Mouse (Mus musculus): ENCODE measurements around the gene Adipor2. TPM values are rescaled to one million over a fixed set of nuclear protein-coding genes. Genes with fewer than 3 reads are reported as not detected.
"Not testable (repeated sequence)": the region's sequence is repeated elsewhere in the genome, so short reads cannot be mapped to it uniquely, and the experiment has no call there.

Gene Adipor2
- total RNA-seq, 2 experiments from 2014 or later = 56.1 to 58.0 TPM

DNA sequence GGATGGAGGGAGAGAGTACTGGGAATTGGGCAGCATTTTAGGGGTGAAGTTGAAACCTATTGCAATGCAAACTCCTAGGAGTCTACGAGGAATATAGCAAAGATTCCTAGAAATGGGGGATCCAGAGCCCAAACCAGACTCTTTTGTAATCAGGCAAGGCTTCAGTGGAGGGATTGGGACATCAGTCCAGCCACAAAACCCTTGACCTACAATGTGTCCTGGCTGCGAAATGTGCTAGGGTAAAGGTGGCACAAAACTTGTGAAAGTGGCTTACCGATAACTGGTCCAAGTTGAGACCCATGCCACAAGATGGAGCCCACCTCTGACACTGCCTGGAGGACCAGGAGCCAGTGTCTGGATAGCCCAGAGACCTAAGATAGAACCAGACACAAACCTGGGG is 18.1 kb downstream of the Adipor2 start:
- no peak for DNase-seq (ENCODE audit: low spot score)
- intact Hi-C loops (cut with DNase I) = no loop called here

DNA sequence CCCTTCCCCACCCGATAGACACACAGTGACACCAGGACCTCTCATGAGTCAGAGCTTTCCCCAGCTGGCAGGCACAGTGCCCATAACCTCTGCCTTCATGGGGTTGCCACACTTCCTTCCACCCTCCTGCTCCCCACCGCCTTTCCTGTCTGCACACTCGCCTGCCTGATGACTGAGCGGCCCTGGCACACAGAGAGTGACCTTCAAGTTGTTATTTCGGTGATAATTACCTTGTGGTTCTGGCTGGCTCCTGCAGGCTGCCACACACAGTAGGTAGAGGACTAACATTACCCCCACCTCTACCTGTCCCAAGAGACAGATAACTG is 21.2 kb downstream of the Adipor2 start:
- intact Hi-C loops (cut with DNase I) = no loop called here
- DNase-seq (ENCODE audit: low spot score) = peak; percentile 71

DNA sequence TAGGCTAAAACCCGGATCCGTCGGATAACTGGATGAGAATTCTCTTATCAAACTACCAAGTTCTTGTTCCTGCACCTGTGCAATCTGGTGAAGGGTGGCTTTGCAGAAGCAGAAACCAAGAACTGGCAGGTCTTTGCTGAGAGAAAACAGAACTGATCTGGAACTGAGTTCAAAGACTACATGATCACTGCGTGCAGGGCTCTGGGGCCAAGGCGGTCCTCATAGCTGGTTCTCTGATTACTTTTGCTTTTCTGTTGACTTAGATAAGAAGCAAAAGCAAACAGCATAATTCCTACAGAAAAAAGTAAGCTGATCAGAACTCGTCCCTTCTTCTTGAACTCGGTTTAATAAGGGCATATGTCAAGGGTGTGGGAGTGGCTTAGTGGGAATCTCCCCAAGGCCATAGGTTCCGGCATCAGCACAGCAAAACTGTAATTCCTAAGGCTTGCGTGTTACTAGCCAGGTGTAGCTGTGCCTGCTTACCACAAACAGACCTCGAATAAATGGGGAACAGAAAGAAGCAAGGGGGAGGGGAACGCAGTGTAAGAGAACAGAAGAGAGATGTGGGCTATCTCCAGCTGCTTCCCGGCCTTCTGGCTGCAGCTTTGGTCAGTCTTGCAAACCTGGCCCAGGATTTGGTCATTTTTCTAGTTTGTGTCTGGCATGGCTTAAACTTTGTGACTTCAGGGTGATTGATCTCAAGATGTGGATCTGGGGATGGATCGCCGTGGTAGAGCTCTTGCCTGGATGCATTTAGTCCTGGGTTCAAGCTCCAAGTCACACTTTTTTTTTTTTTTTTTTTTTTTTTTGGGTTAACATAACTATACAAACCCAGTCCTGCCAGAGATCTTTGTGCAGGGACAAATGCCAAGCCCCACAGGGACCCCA is 21.8 kb downstream of the Adipor2 start:
- intact Hi-C loops (cut with DNase I) = no loop called here

DNA sequence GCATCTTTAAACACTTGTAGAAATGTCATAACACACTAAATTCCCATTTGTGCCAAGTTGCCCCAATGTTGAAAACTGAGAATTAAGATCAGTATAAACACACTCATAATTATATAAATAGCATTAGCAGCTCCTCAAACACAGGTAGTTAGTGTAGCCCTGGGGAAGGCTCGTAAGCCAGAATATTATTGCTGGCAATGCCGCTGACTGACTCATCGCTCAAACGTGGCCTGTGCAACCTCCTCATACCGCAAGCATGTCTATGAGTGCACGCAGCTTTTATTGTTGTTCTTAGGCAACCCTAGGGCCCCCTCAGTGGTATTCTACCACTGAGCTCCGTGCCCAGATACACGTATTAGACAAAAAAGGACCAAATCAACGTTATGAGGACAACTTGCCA is 24.7 kb downstream of the Adipor2 start:
- DNase-seq (ENCODE audit: low spot score) = no peak
- intact Hi-C loops (cut with DNase I) = no loop called here

More for the DNA sequence above, 21.8 kb downstream of the Adipor2 start:
- DNase-seq (ENCODE audit: low spot score) = no peak

DNA sequence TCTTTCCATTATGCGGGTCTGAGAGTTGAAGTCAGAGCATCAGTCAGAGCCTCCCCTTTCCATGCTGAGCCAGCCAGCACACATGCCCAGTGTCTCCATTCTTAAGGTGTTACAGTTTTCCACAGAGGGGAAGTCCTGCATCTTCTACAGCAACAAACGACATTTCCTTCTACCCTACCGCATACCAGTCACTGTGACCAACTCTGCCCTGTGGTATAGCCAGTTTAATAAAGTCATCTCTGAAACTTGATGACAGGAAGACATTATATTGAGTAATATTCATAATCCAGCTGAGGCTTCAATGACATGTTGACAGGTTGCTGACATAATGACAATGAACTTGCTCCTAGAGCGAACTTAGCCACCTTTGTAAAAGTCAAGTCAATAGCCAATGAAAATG is 26.8 kb downstream of the Adipor2 start:
- intact Hi-C loops (cut with DNase I) = no loop called here

DNA sequence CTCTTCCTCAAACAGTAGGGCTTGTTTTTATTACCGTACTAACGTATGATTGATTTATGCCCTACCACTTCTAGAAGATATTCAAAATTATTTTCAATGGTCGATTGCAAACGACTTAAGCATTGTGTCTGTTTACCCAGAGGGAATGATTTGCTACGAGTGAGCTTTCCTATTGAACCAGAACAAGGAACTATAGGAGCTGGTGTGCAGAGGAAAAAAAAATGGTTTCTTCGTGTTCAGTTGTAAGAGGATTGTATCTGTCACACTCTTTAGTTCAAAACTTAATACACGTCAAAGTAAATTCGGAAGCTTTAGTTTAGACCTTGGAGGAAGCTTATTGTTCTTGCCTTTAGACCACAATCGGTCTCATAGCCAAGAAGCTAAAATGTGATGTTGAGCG is 28.4 kb downstream of the Adipor2 start:
- intact Hi-C loops (cut with DNase I) = loop anchor here (5.0 kb wide), 1 partner anchor 38 kb away; no protein-coding TSS in a partner anchor
- DNase-seq (ENCODE audit: low spot score) = no peak

More for the DNA sequence above, 26.8 kb downstream of the Adipor2 start:
- no peak for DNase-seq (ENCODE audit: low spot score)

DNA sequence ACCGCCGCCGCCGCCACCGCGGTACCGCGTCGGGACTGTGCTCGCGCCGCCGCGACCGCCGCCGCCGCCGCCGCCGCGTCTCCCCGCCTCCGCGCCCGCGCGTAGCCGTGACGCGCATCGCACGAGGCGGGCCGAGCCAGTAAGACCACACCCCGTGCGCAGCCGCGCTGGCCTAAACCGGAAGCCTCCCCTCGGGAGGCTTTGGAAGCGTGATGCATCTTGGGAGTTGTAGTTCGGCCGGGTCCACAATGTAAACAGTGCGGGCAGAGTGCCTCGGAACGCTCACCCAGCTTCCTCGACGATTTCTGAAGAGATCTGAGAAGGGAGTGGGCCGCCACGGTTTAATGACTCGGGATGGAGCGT is 28.9 kb downstream of the Adipor2 start:
- intact Hi-C loops (cut with DNase I) = loop anchor here (5.0 kb wide), 1 partner anchor 39 kb away; no protein-coding TSS in a partner anchor

DNA sequence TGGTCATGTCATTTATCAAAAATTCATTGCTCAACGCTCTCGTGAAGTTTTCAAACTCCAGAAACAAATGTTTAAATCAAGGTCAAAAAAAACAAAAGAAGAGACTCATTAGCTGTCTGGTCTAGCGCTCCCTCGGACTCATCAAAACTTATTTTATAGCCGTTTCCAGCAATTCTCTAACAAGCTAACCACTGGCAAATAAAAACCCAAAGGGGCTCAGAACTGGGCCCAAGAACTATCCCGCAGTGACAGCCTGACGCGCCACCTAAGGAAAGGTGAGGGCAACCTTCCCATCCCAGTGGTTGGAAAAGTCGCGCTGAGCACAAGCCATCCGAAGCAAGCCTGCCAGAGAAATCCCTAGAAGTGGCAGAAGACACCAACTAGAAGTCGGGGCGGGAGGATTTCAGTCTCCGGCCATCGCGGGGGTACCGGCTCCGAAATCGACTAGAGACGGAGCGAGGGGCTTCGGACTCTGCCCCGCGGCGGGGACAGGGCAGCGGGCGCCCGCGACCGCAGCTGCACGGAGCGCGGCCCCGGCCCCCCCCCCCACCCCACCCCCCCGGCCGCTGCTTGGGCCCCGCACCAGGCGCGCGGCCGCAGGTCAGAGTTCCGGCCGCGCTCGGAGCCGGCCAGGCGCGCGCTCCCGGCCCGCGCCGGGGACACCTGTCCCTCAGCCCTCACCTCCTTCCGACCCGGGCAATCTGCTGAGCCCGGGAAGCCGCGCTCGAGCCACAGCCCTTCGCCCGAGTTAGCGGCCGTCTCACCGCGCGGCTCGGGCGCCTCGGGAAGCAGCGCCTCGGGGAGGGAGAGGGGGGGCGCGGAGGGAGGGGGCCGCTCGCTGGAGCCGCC is 29.5 kb downstream of the Adipor2 start:
- intact Hi-C loops (cut with DNase I) = loop anchor here (5.0 kb wide), 1 partner anchor 39 kb away; no protein-coding TSS in a partner anchor
- DNase-seq (ENCODE audit: low spot score) = no peak

More for the DNA sequence above, 28.9 kb downstream of the Adipor2 start:
- DNase-seq (ENCODE audit: low spot score) = peak; percentile 89

DNA sequence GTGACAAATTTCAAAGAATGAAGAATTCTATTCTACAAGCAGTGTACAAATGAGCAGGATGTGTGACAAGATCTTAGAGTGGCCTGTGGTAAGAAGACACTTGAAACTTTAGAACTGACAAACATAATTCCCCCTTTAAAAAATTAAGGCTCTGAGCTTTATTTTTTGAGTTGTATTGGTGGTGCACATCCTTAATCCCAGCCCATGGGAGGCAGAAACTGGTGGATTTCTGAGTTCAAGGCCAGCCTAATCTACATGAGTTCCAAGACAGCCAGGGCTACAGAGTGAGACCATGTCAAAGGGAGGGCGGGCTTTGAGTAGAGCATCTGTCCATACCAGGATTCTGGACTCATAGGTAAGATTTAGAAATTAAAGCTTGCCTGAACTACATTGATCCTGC is 30.7 kb downstream of the Adipor2 start:
- intact Hi-C loops (cut with DNase I) = loop anchor here (5.0 kb wide), 1 partner anchor 40 kb away; no protein-coding TSS in a partner anchor
- DNase-seq (ENCODE audit: low spot score) = no peak

DNA sequence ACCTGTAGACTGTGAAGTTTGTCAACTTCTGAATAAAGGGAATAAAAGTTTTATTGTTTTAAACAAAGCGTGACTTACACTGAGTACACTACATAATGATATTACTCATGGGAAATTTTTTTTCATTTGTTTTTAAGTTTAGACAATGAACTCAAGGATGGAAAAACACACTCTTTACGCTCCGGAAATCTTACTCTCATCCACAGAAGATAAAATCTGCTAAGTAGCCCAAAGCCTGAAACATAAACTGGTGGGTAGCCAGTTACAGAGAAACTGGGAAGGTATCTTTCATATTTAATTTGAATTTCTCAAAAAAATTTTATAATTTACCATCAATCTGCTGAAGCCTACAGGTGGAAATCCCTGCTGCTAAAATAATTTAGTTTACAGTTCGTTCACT is 31.1 kb downstream of the Adipor2 start:
- DNase-seq (ENCODE audit: low spot score) = no peak
- intact Hi-C loops (cut with DNase I) = loop anchor here (5.0 kb wide), 1 partner anchor 41 kb away; no protein-coding TSS in a partner anchor

DNA sequence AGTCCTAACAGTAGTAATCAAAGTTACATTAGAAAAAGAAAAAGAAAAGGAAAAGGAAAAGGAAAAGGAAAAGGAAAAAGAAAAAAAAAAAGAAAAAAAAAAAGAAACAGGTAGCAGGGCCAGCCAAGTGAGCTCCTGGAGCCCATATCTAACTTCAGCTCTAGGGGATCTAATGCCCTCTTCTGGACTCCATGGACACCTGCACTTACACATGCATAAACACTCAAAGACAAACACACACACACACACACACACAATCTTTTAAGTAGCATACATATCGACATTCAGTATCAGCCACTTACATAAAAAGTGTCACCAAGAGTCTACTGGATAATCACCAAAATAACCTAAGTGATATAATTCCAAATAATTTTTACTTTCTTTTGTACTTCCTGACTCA is 31.8 kb downstream of the Adipor2 start:
- DNase-seq (ENCODE audit: low spot score) = no peak
- intact Hi-C loops (cut with DNase I) = loop anchor here (5.0 kb wide), 1 partner anchor 42 kb away; no protein-coding TSS in a partner anchor

DNA sequence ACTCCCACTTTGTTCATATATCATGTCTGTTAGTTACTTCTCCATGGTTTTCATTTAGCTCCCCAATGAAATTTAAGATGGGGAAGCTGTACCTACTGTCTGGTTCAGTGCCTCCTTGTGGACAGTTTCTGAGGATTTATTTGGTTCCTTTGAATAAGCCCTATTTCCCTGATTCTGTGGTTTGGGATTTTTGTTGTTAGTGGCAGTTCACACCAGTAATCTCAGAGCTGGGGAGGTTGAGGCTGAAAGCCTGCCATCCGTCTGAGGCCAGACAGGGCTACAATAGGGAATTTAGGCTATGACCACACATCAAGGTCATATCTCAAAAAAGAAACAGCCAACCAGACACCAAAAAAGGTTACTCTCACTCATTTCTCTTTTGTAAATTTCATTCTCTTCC is 38.9 kb downstream of the Adipor2 start:
- intact Hi-C loops (cut with DNase I) = no loop called here

DNA sequence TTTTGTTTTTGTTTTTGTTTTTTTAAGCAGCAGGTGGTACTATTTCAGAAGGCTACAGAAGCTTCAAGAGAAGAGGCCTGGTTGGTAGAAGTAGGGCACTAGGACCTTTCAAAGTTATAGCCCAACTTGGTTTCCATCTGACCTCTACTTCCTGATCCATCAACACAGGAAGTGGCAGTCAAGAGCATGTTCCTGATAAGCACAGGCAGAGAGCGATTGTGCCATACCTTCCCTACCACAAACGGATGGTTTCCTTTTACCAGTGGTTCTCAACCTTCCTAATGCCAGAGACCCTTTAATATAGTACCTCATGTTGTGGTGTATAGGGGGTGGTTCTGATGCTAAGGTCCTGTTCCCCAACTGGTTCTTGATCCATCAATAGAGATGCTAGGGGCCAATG is 39.9 kb downstream of the Adipor2 start:
- intact Hi-C loops (cut with DNase I) = no loop called here
- no peak for DNase-seq (ENCODE audit: low spot score)

More for the DNA sequence above, 38.9 kb downstream of the Adipor2 start:
- DNase-seq (ENCODE audit: low spot score) = no peak

DNA sequence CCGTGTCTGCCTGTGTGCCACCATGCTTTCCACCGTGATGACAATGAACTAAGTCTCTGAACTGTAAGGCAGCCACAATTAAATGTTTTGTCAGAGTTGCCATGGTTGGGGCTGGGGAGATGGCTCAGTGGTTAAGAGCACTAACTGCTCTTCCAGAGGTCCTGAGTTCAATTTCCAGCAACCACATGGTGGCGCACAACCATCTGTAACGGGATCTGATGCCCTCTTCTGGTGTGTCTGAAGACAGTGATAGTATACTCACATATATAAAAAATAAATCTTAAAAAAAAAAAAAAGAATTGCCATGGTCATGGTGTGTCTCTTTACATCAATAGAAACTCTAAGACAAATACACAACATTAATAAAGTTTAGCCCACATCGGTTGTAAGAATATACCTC is 42.5 kb downstream of the Adipor2 start:
- intact Hi-C loops (cut with DNase I) = no loop called here
- DNase-seq (ENCODE audit: low spot score) = no peak

DNA sequence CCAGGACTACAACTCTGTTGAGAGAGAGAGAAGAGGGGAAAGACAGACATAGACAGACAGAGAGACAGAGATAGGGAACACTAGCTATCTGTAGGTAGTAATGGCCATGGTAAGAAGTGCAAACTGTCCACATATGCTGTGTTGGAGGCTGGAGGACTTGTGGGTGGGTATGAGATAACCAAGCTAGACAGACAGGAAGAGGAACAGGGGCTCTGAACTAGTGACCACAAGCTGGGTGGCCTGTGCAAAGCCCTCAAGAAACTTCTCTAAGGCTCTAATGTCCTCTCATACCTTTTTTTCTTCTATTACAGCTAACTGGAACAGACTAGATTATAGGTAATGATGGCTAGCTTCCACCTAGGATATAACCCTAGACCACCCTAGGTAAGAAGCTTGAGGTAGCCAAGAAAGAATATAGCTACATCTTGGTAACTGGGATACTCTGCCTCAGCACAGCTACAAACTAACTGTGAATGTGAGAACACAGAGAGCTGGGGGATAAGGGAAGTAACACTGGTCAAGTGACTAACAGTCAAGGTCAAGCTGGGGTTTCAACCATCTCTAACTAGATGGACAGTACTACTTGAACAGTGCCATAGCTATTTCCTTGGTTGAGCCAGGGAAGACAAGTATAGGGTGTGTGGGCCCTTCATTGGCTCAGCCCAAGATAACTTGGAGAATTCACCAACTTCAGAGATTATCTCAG is 44.4 kb downstream of the Adipor2 start:
- intact Hi-C loops (cut with DNase I) = no loop called here
- DNase-seq (ENCODE audit: low spot score) = no peak

DNA sequence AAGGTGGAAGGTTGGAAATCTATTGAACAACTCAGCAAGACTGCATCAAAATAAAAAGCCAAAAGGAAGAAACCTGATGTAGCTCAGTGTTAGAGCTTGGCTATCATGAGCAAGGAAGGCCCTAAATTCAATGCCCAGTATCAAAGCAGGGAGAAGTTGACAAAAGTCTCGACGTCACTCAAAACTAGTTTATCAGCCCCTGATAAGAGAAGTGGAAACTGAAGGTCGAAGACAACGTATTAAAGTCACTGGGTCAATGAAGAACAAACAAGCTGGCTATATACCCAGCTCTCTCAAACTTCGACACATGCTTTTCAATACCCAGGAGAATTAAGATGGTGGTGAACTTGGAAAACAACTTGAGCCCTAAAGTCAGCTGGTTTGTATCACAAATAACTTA is 45.3 kb downstream of the Adipor2 start:
- intact Hi-C loops (cut with DNase I) = no loop called here
- DNase-seq (ENCODE audit: low spot score) = no peak

DNA sequence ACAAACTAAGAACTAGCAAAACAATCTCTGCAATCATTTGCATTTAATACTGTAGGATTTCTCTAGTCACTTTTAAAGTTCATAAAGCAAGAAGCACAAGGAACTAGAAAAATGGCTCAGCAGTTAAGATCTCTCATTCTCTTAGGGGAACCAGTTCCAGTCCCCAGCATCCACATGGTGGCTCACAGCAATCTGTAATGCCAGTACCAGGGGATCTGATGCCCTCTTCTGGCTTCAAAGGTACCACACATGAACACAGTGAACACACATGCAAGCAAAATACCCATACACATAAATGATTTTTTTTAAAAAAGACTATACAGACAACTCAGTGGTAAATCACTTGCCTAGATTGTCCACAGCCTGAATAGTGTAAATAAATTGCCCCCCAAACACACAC is 45.9 kb downstream of the Adipor2 start:
- DNase-seq (ENCODE audit: low spot score) = no peak
- intact Hi-C loops (cut with DNase I) = no loop called here

DNA sequence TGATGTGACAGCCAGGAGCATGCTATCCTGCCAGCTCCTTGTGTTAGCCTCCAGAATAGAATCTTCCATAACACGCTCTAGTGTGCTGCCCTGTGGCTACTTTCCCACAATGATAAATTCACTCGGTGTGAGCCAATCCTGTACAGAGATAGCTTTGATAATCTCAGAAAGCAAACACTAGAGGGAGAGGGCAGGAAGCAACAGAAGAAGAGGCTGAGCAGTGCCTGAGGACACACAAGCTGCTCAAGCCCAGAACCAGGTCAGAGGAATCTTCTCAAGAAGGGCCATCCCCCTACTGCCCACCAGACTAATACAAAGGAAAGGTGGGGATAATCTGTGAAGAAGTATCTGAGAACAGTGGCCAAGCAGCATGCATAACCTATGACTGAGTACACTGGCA is 50.1 kb downstream of the Adipor2 start:
- DNase-seq (ENCODE audit: low spot score) = no peak
- intact Hi-C loops (cut with DNase I) = loop anchor here (5.0 kb wide), 1 partner anchor 1120 kb away; no protein-coding TSS in a partner anchor

DNA sequence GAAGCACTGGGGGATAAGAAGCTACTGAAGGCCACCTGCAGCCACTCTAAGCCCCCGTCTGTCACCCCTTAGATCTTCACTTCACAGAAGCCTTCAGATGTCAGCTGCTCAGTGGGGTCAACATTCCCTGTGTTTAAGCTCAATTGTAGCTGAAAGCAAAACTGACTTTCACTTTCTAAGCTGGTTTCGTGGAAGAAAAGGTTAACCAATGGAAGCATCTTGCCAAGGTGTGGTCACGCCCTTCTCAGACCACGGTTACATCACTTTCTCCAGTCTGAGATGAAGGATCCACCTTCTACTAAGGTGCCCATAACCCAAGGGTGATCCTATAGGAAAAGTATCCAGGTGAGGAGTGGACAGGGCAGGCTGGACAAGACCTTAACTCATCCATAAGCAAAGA is 50.7 kb downstream of the Adipor2 start:
- intact Hi-C loops (cut with DNase I) = loop anchor here (5.0 kb wide), 1 partner anchor 1121 kb away; no protein-coding TSS in a partner anchor
- not testable (repeated sequence) for DNase-seq (ENCODE audit: low spot score)

DNA sequence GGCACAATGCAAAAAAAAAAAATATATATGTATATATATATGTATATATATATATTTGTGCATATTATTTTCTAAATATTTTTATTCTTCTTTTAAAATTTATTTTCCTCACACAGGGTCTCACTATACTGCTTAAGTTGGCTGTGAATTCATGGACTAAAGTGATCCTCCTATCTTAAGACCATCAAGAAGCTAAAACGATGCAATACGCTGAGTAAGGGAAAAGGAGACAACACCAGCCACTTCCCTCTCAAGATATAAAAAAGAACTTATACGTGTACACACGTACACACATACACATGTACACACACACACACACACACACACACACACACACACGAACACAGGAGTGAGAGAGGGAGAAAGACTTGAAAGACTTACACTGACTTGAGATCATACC is 53.9 kb downstream of the Adipor2 start:
- intact Hi-C loops (cut with DNase I) = loop anchor here (5.0 kb wide), 1 partner anchor 64 kb away; no protein-coding TSS in a partner anchor
- no peak for DNase-seq (ENCODE audit: low spot score)

Measured in heart, postnatal 25 days (tissue).